Mouse (Mus musculus) adrenal gland (tissue): ENCODE measurements at regions not wholly inside any gene's neighbourhood (a gene's known extent, or its start where the extent isn't known, plus 50 kb on each side); places are given as distances from the start of the nearest gene placed in this dataset.
"Not testable (repeated sequence)": the region's sequence is repeated elsewhere in the genome, so short reads cannot be mapped to it uniquely, and the experiment has no call there.

ENCODE experiments used
- intact Hi-C: fragments of 180-260 bp; cut with DNase I; formaldehyde crosslinking; loops from one replicate; pipeline ENCODE4 v1.15.1; 2025

- intact Hi-C loops, result loop anchor here (10.0 kb wide), 1 partner anchor 262 kb away; no protein-coding TSS in a partner anchor
These were observed 268.7 kb upstream of the Klf6 start for GRCm38 (mm10) chr13:5592556-5593061.

GRCm38 (mm10) chr13:5601648-5602047, 259.6 kb upstream of the Klf6 start:
- intact Hi-C loops, result loop anchor here (10.0 kb wide), 1 partner anchor 827 kb away; no protein-coding TSS in a partner anchor

GRCm38 (mm10) chr13:5603905-5604596, 257.2 kb upstream of the Klf6 start:
- intact Hi-C loops, result loop anchor here (10.0 kb wide), 1 partner anchor 829 kb away; no protein-coding TSS in a partner anchor

- intact Hi-C loops, result loop anchor here (10.0 kb wide), 1 partner anchor 831 kb away; no protein-coding TSS in a partner anchor
These were observed 255.9 kb upstream of the Klf6 start for GRCm38 (mm10) chr13:5605418-5605817.

GRCm38 (mm10) chr13:5607462-5607861, 253.8 kb upstream of the Klf6 start:
- intact Hi-C loops, result loop anchor here (10.0 kb wide), 1 partner anchor 833 kb away; no protein-coding TSS in a partner anchor

GRCm38 (mm10) chr13:5614186-5614737, 247.0 kb upstream of the Klf6 start:
- intact Hi-C loops, result no loop called here

GRCm38 (mm10) chr13:5614833-5615232, 246.4 kb upstream of the Klf6 start:
- intact Hi-C loops, result no loop called here

GRCm38 (mm10) chr13:5615327-5615726, 246.0 kb upstream of the Klf6 start:
- intact Hi-C loops, result no loop called here

- intact Hi-C loops, result no loop called here
These were observed 233.2 kb upstream of the Klf6 start for GRCm38 (mm10) chr13:5628124-5628523.

- intact Hi-C loops, result no loop called here
These were observed 226.3 kb upstream of the Klf6 start for GRCm38 (mm10) chr13:5634960-5635359.

GRCm38 (mm10) chr13:5641743-5642510, 219.4 kb upstream of the Klf6 start:
- intact Hi-C loops, result no loop called here

- intact Hi-C loops, result no loop called here
These were observed 213.0 kb upstream of the Klf6 start for GRCm38 (mm10) chr13:5648276-5648675.

- intact Hi-C loops, result no loop called here
These were observed 203.7 kb upstream of the Klf6 start for GRCm38 (mm10) chr13:5657556-5657955.

- intact Hi-C loops, result no loop called here
These were observed 194.9 kb upstream of the Klf6 start for GRCm38 (mm10) chr13:5666235-5667007.

- intact Hi-C loops, result no loop called here
These were observed 185.6 kb upstream of the Klf6 start for GRCm38 (mm10) chr13:5675668-5676067.

- intact Hi-C loops, result no loop called here
These were observed 171.2 kb upstream of the Klf6 start for GRCm38 (mm10) chr13:5690124-5690523.

- intact Hi-C loops, result not testable (repeated sequence)
These were observed 170.6 kb upstream of the Klf6 start for GRCm38 (mm10) chr13:5690680-5691079.

- intact Hi-C loops, result no loop called here
These were observed 166.7 kb upstream of the Klf6 start for GRCm38 (mm10) chr13:5694626-5695025.

- intact Hi-C loops, result not testable (repeated sequence)
These were observed 165.7 kb upstream of the Klf6 start for GRCm38 (mm10) chr13:5695581-5695980.

- intact Hi-C loops, result no loop called here
These were observed 164.9 kb upstream of the Klf6 start for GRCm38 (mm10) chr13:5696377-5696776.

- intact Hi-C loops, result not testable (repeated sequence)
These were observed 164.0 kb upstream of the Klf6 start for GRCm38 (mm10) chr13:5697329-5697728.
